Mouse (Mus musculus) ovary, postnatal 10 days (tissue): ENCODE measurements around the gene Arhgap44.

Experiments
- DNase-seq: peaks from one replicate; pipeline ENCODE4 v3.0.0; 2022; ENCODE audit warnings: low spot score

The Arhgap44 gene

DNA sequence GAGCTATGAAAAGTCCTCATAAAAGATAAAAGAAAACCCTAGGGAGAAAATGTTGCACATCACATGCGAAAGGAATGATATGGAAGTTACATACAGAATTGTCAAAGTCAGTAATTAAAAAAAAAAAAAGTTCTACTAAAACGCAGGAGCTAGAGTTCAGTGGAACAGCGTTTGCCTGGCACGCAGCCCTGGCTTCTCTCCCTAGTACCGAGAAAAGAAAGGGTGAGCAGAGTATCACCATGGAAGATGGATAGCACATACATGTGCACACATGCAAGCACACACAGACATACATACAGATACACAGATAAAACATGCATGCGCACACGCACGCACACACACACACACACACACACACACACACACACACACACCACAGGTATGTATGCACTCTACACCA is 82.0 kb downstream of the Arhgap44 start:
- DNase-seq: no peak

DNA sequence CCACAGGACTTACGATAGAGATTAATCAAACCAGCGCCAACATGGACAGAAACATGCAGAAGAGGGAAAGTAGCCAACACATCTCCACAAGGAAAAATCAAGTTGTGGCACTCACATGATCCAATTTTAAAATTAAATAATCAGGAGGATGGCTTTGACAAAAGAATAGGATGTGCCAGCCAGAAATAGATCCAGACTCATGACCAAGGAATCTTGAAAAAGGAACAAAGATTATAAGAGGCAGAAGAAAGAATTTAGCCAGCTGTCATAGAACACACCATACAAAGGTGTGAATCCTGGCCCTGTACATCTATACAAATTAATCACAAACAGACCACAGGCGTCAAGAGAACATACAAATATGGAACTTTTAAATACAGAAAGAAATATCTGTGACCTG is 82.5 kb downstream of the Arhgap44 start:
- DNase-seq: no peak

DNA sequence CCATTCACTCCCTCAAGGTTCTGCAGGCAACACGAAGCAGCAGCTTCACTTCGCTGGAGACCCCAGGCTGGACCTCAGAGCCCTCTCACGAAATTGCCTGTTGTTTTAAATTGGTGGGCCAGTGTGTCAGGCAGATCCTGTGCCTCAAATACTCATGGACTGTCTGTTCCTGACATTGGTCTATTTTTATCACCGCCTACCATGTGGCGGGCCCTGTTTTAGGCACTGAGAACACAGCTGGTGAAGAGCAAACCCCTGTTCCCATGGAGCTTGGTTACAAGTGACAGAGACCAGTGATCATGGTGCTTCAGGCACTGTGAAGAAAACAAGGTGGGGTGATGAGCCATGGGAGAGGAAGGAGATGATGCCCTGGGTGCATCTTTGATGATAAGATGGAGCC is 93.2 kb downstream of the Arhgap44 start:
- no peak for DNase-seq

DNA sequence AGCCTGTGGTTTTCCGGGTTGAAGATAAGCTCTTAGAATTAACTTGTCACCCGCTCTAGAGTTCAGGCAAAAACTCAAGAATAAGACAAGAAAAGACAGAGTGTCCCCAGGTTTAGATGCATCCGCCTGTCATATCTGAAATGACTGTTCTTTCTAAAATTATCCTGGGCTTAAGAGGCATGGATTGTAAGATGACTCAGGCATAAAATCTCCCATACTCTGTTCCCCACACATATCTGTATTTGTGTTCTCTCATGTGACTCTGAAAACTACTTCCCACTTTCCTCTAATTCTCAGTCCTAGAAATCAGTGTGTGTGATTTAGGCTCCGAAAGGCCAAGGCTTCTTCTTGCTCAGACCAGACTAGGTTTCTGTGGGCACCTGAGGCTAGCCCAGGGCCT is 93.7 kb downstream of the Arhgap44 start:
- DNase-seq: no peak

DNA sequence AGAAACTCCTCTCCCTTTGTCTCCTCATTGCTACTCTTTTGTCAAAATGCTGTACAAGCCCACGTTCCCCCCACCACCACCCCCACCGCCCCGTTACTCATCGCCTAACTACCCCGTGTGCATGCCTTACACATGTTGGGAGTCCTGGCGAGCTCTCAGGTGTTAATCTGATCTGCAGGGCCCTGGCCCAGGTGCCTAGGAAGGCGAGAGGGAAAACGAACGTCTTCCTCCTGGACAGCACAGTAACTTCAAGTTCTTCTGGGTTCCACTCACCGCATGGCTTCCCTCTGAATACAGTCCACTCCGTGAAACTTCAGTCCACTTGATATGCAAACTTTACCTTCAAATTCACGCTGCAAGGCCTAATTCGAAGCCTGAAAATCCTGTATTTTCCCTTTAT is 97.6 kb downstream of the Arhgap44 start:
- no peak for DNase-seq

DNA sequence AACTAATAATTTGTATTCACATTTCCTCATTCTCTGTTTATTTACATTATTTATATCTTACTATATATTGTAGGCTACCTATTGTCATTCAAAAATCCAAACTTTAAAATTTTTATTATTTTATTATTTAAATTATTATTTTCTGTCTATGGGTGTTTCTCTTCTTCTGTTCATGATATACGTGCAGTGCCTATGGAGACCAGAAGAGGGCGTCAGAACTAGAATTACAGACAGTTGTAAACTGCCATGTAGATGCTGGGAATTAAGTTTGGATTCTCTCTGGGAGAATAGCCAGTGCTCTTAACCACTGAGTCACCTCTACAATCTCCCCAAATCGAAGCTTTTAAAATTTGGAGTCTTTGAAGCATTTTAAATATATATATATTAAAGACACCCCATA is 101.3 kb downstream of the Arhgap44 start:
- DNase-seq: no peak

DNA sequence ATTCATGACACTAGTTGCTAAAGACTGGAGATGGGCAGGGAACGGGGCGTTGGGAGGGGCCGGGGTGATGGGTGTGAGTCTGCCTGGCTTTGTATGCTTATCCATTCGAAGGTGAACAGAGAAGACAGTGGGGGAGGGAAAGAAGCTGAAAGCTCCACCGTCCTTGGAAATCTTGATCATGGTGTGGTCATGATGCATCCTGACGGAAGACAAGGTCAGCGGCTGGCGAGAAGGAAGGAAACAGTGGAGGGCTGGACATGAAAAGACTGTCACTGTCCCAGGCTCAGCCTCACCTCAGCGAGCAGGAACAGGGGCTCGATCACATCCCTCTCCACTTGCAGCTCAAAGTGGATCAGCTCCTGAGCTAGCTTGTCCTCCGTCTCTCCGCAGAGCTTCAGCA is 103.2 kb downstream of the Arhgap44 start:
- DNase-seq: no peak

DNA sequence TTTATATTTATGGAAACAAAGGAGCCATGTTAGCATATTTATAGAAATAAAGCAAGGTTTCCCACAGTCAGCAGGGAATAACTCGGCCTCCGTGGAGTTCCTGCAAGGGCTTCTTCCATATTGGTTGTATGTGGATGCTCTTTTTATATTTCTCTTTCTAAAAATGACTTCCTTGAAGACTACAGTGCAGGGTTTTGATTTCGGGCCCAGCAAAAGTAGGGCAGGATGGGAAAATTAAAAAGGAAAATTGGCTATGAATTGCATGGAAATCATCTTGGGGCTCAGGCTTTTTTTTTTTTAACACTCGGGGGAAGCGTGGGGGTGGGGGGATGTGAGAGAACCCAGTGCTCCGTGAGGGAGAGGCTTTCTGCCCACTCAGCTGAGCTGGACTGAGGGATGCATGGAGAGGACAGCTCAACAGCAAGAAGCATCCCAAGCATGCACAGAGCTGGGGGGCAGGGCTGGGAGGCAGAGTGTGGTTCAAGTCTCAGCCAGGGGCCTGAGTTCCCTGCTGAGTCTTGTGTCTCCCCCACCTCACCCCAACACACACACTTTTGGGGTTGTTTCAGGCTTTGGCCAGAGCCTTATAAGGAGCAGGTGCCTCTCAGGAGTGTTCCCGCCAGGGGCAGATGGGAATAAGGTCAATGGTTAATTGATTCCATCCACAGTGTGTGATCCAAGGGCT is 104.4 kb downstream of the Arhgap44 start:
- no peak for DNase-seq

DNA sequence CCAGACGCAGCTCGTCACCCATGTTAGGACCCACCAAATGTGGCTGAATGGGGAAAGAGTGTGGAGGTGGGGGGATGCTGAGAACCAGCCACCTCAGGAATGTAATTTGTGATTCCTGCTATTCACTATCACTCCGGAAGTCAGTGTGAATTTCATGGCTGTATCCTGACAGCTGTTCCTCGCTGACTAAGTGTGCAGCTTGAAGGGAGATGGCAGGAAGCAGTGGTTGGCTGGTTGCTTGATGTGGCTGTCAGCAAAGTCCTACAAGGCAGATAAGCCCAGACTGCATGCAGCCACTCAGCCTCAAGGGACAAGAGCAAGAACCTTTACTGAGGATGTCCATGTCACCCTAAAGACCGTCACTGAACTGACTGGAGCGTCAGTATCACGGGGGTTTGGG is 107.2 kb downstream of the Arhgap44 start:
- no peak for DNase-seq

DNA sequence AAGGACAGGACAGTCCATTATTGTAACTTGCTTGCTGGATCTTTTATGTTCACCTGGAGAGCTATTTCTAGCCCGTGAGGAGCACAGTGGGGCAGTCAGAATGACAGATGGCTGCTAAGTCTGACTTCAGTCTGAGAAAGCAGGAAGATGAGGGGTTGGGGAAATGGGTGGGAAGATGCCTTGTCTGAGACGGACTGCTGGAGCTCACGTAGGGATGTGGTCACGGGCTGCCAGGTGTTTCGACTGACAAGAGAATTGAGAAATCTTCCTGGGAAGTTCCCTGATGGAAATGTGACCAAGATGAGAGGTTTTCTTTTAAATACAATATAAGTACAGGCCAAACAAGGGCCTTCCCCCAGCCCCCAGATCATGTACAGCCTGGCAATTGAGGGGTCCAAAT is 108.5 kb downstream of the Arhgap44 start:
- no peak for DNase-seq

DNA sequence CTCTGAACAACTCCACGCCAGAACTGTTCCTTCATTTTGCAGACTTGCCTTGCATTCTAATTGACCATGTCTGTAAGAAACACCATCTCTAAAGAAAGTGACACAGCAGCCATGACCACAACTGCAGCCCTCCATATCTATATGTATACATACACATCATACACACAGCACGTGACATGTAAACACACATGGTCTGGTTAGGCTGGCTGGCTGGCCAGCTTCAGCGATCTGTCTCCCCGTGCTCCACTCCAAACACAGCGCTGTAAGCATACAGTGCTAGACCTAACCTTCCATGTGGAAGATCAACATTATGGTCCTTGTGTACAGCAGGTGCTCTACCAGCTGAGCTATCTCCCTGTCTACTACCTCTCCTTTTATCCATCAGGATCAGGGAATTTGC is 111.9 kb downstream of the Arhgap44 start:
- no peak for DNase-seq

DNA sequence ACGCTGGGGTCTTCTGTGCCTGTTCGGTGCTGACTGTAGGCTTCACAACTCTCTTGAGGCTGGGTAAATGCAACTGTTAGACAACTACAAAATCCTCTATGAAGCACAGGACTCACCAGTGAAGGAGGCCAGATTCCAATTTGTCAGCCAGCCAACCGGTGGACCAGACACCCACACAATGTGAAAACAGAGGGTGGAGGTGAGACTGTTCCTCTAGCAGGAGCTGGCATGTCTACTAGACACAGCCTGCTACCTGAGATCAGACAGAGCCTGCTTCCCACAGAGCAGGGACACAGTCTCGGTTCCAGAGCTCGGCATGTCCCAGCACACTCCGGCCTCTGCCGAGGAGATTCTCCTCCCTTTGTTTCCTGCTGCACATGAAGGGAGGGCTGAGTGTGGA is 113.7 kb downstream of the Arhgap44 start:
- DNase-seq: no peak

DNA sequence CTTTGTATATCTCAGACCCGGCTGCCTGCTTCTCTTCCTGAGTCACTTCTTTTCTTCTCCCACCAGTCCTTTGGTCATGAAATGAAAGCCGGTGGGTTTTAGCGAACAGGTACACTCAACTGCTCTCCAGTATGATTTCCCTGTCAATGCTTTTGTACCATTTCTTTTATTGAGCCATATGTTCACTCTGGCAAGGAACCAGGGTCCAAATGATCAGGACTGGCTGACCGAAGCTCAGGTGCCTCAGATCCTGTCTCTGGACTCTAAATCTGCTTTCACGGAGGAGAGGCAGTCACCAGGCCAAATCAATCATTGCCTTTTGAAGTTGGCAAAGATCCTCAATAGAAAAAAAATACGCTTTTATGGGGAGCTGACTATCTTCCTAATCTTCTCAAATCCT is 122.2 kb downstream of the Arhgap44 start:
- DNase-seq: no peak

DNA sequence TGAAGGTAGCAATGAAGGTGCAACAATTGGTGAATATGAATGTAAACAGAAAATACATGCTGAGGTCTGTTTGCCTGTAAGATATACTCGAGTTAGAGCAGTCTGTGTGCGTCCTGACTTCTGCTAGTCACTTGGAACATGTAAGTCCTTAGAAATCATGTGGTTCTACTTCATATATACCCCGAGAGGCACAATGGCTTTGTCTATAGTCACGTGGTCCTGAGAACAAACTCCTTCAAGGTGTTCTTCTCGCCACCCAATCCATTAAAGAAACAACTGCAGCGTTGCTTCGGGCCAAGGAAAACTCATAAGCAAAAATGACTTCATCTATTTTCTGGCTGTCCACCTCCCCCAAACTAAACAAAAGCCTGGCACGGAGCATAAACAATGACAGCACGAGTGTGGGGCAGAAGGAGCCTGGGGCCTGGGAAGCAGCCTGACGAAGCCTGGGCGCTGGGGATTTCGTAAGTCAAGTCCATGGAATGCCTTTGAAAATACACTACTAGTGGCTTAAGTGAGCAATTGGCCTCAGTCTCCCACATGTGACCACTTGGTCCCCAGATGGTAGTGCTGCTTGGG is 123.2 kb downstream of the Arhgap44 start:
- no peak for DNase-seq

DNA sequence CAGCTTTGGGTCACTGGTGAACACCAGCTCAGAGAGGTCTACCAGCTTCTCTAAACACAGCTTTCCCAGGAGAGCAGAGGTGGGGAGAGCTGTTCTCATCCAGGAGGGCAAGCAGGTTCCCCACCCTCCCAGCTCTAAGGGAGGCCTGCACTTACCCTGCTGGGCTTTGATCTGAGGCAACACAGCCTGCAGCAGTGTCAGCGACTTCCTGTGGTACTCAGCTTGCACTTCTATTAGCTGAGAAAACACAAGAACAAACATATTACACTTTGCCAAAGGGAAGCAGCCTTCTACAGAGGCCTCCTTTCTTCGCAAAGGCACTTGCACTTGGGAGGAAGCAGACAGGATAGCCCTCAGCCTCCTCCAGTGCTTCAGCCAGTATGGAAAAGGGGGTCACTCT is 123.8 kb downstream of the Arhgap44 start:
- DNase-seq: no peak

DNA sequence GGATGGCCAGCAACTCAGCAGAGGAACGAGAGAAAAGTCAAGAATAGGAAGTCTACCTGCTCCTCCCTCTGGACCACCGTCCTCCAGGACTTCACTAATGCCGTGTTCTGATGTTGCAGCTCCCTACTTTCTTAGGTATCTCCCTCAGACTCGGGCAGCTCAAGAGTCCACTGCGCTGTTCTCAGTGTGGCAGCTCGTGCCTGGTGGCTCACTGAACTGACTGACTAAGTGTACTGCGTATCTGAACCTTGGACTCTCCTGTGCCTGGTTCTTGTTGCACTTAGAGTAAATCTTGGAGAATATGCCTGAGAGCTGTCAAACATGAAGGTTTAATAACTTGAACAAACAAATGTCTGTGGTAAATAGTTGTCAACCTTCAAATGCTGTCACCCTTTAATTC is 130.5 kb downstream of the Arhgap44 start:
- no peak for DNase-seq

DNA sequence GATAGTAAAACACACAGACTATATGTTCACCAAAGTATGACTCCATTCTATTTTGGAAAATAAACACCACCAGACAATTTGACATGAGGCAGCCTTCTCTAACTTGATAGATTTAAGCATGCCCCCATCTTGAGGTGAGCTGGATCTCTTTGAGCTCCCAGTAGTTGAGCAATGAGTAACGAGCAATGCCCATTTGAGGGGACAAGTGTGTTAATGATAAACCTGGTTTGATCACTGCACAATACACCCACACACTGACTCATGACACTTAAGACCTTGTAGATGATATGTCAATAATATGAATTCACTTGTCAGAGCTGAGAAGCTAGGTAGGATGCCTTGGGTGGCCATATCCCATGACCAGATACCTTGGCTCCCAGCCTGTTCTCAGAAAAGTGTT is 132.6 kb downstream of the Arhgap44 start:
- DNase-seq: no peak

DNA sequence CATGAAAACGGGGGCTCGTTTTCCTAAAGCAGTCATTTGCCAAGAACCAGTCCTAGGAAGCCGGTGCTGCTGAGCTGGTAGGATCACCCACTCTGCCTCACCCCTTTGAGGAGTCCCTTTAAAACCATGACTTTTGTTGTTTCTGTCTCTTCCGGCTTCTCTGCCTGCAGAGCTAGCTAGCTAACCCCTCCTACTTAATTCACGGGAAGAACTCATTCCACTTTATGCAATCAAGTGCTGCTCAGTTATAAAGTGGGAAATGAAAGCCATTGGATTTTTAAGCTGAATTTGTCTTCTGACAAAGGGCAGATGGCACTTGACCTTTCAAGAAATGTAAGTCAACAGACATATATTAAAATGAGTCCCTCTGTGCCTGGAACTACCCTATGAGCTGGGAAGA is 134.7 kb downstream of the Arhgap44 start:
- DNase-seq: no peak

DNA sequence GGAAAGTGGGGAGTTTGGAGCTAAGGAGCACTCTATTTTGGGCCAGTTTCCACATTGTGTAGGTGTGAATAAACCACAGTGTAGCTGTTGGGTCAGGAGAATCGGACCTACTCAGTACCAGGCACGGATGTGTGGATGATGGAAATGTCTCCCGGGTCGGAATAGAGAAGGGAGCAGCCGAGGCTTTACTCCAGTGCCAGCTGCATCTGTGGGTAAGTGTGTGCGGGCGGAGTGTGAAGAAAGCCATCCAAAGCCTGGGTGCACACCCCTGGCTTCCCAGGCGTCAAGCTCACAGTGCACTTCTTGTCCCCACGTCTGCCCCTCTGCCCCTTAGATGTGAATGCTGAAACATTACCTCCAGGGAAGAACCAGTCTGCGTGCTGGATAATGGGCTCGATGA is 140.0 kb downstream of the Arhgap44 start:
- no peak for DNase-seq

DNA sequence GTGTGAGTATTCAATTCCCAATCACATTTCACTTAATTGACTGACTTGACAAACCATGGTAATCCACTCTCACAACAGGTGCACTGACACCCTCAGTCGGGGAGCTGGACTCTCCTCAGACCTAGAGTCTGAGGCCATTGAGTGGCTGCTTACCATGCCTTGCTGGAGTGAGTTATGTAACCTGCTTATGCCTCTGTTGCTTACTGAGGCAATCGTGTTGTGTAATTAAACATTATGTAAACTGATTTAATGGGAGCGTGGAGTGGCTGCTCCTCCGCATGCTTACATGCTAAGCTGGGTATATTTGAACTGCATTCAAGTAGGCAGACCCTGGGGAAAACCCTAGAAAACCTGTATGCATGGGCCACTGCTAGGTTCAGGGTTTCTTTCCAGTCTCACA is 142.0 kb downstream of the Arhgap44 start:
- DNase-seq: no peak

DNA sequence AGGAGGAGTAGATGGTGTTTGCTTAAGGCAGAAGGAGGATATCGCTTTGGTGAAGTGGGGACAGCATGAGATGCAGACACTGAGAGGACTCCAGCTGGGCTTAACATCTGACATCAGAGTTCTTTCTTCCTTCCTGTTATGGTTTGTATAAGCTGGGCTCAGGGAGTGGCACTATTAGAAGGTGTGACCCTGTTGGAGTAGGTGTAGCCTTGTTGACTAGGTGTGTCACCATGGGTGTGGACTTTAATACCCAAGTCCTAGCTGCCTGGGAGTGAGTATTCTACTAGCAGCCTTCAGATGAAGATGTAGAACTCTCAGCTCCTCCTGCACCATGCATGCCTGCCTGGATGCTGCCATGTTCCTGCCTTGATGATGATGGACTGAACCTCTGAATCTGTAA is 146.0 kb downstream of the Arhgap44 start:
- no peak for DNase-seq

DNA sequence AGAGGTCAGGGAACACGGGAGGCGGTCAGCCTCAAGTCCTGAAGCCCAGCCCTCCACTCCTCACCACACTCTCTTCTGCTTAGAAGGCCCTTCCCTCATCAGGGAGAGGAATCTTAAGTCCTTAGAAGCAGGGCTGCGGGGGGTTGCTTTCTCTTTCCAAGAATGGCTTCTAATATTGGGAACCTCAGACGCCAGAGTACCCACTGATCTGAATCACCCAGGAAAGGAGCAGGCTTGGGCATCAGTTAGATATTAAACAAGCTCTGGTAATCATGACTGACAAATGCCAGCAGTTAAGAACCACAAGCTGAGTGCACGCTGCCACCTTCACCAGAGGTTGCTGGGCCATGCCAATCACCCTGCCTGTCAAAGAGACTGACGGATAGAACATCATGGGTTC is 148.9 kb downstream of the Arhgap44 start:
- no peak for DNase-seq

DNA sequence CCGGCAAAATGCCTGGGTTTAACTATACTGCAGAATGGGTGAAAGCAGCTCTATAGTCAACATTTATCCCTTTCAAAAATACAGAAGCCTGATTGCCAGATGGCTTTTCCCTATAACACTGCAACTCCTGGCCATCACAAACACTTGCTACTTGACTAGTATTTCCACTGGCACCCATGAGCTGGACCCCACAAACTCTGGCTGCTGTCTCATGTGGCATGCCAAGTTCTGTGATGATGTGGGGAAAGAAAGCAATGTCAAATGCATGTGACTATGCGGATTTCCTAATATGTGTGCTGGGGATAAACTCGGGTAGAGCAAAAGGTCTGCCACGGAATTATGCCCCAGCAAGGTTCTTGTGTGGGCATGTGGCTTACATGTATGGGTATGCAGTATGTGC is 156.7 kb downstream of the Arhgap44 start:
- no peak for DNase-seq

DNA sequence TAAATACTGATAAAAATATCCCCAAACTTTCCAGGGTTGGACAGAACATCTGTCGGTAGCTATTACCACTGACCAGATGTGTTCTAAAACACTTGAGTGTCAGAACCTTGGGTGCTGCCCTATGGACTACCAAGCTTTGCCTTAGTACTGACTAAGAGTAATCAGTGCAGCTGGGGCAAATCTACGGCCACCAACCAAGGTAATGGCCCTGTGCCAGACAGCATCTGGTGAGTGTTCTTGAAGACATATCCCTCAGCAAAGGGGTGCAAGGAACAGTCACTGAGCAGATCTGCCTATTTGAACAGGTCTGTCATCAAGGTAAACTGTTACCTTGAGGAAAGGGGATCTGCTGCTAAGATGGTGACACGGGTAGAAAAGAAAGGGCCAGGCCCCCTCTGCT is 157.9 kb downstream of the Arhgap44 start:
- DNase-seq: no peak
